Mouse (Mus musculus) CH12.LX (cell line): ENCODE results near the gene Rhbdl1.

Source experiments
- BHLHE40 ChIP-seq: IDR thresholded peaks from 2 replicates; pipeline ENCODE4 v1.6.1; 2011; ENCODE audit warnings: mild to moderate bottlenecking, low read depth, low read length, improper control_type of control experiment
- CTCF ChIP-seq, 2 experiments: IDR thresholded peaks in 1 of 2; conservative IDR thresholded peaks in 1 of 2; 2 replicates each; pipeline ENCODE4 v1.5.1; 2011 to 2012; ENCODE audit warnings: low read depth in 2 of 2, low read length in 2 of 2, improper control_type of control experiment in 1 of 2, inconsistent platforms in 1 of 2, mild to moderate bottlenecking in 1 of 2, moderate library complexity in 1 of 2
- GABPA ChIP-seq: IDR thresholded peaks from 2 replicates; pipeline ENCODE4 v1.6.1; 2012; ENCODE audit warnings: low read depth, low read length, improper control_type of control experiment, inconsistent platforms; ENCODE audit not compliant: insufficient replicate concordance
- HCFC1 ChIP-seq: IDR thresholded peaks from 2 replicates; pipeline ENCODE4 v1.6.1; 2012; ENCODE audit warnings: low read depth, mild to moderate bottlenecking, inconsistent platforms, low read length, improper control_type of control experiment
- MYC ChIP-seq: IDR thresholded peaks from 2 replicates; pipeline ENCODE4 v1.6.1; 2011; ENCODE audit warnings: low read depth, mild to moderate bottlenecking, improper control_type of control experiment, low read length
- POLR2A ChIP-seq: IDR thresholded peaks from 2 replicates; pipeline ENCODE4 v1.6.1; 2011; ENCODE audit warnings: low read depth, mild to moderate bottlenecking, improper control_type of control experiment, low read length
- RCOR1 ChIP-seq: conservative IDR thresholded peaks from 2 replicates; pipeline ENCODE4 v1.6.1; 2012; ENCODE audit warnings: low read depth, mild to moderate bottlenecking, inconsistent platforms, low read length, improper control_type of control experiment
- SIN3A ChIP-seq: IDR thresholded peaks from 2 replicates; pipeline ENCODE4 v1.6.1; 2012; ENCODE audit warnings: low read length, improper control_type of control experiment, inconsistent platforms
- SMC3 ChIP-seq: IDR thresholded peaks from 2 replicates; pipeline ENCODE4 v1.6.1; 2011; ENCODE audit warnings: low read depth, low read length, improper control_type of control experiment
- ZKSCAN1 ChIP-seq: IDR thresholded peaks from 2 replicates; pipeline ENCODE4 v1.6.1; 2012; ENCODE audit warnings: low read depth, inconsistent platforms, low read length, improper control_type of control experiment, borderline replicate concordance
- ZMIZ1 ChIP-seq: IDR thresholded peaks from 2 replicates; pipeline ENCODE4 v1.6.1; 2012; ENCODE audit warnings: low read depth, mild to moderate bottlenecking, inconsistent platforms, low read length, improper control_type of control experiment

- no peak for TF ChIP-seq POLR2A
- no peak for TF ChIP-seq HCFC1
- TF ChIP-seq GABPA = no peak
- no peak for TF ChIP-seq SMC3
- TF ChIP-seq CTCF (conservative IDR thresholded peaks at IDR 0.05 in 1 of 2, IDR thresholded peaks at IDR 0.05 in 1 of 2; ENCODE audit: low read depth in 2 of 2, low read length in 2 of 2) = no peak
- TF ChIP-seq ZMIZ1 = no peak
- no peak for TF ChIP-seq MYC
- TF ChIP-seq SIN3A = no peak
- TF ChIP-seq RCOR1 = no peak
- TF ChIP-seq BHLHE40 = no peak
- no peak for TF ChIP-seq ZKSCAN1
These were observed 35.6 kb upstream of the Rhbdl1 start for GRCm38 (mm10) chr17:25872676-25873075.
